Mouse (Mus musculus) E14TG2a.4 (cell line): Measurements from ENCODE around the gene Marveld1.

ENCODE experiments used
- CTCF ChIP-seq: conservative IDR thresholded peaks from 2 replicates; pipeline ENCODE4 v1.5.1; 2014; ENCODE audit warnings: low read length
- NANOG ChIP-seq: IDR thresholded peaks from 2 replicates; pipeline ENCODE4 v1.6.1; 2014; ENCODE audit warnings: borderline replicate concordance, low read length, mixed read lengths
- POU5F1 ChIP-seq: IDR thresholded peaks from 2 replicates; pipeline ENCODE4 v1.6.1; 2014; ENCODE audit warnings: low read length, borderline replicate concordance

DNA sequence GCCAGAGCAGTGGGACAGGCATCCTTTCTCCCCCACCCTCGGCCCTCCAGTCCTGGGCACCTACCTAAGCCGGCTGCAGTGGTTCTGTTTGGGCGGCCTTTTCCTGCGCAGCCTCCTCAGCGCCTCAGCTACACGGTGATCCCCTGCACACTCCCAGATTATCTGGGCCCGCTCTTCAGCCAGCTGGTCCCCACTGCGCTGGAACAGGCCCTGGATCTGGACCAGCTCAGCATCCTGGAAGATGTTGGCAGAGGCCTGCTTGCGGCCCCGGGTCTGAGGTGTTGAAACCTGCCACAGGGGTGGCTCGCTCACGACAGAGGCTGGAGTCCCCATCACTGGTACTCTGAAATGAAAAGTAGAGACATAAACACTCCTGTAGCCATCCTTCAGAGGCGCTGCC lies 22.5 kb upstream of the Marveld1 start:
- TF ChIP-seq POU5F1 (no peak), CTCF (no peak), NANOG (no peak)
